Mouse (Mus musculus): Measurements from ENCODE around the gene Pde4b. TPM values are rescaled to one million over a fixed set of nuclear protein-coding genes. Genes with fewer than 3 reads are reported as not detected.

Gene Pde4b
- total and polyA plus RNA-seq, 2 experiments from 2014 or later: 49.7 to 76.2 TPM

- Histone ChIP-seq H3K4me2 (ENCODE audit: low read depth) (no peak overlapping the region), H3K4me3 (ENCODE audit: low read depth, low read length) (no peak overlapping the region), H3K9me3 (ENCODE audit: low read length) (no peaks in the 10 kb centered on the region), H3K27me3 (ENCODE audit: insufficient read depth, low read length) (no peaks in the 10 kb centered on the region), H3K4me1 (ENCODE audit: insufficient read depth) (no peaks in the 10 kb centered on the region; the same call in 1 of the 2 replicates), H3K27ac (ENCODE audit: low read depth, low read length) (no peak overlapping the region), H3K9ac (no peak overlapping the region), H3K36me3 (ENCODE audit: insufficient read depth) (no peaks in the 10 kb centered on the region)
- 0 out of 2 replicates have a peak, but pooled peaks have one; percentile 8 for ATAC-seq
- no peak for TF ChIP-seq CTCF (IDR thresholded peaks at IDR 0.05; ENCODE audit: low read depth)
- DNase-seq: peak; percentile 24
Measured at GRCm38 (mm10) chr4:102310630-102311029, 223.3 kb downstream of the Pde4b start.

GRCm38 (mm10) chr4:102316011-102316410 lies 228.7 kb downstream of the Pde4b start:
- DNase-seq (no peak), ATAC-seq (no peak)
- no peak overlapping the region for H3K9ac ChIP-seq
- 70% methylated on average over 2 of the region's 2 CpGs for WGBS
- no peaks in the 10 kb centered on the region for H3K9me3 ChIP-seq (ENCODE audit: low read length)
- no peak for TF ChIP-seq CTCF (IDR thresholded peaks at IDR 0.05; ENCODE audit: low read depth)
- no peak overlapping the region for H3K27ac ChIP-seq (ENCODE audit: low read depth, low read length)
- H3K4me3 ChIP-seq (ENCODE audit: low read depth, low read length): no peak overlapping the region
- no peak overlapping the region for H3K4me2 ChIP-seq (ENCODE audit: low read depth)
- H3K4me1 ChIP-seq (ENCODE audit: insufficient read depth): no peaks in the 10 kb centered on the region; the same call in 1 of the 2 replicates
- H3K27me3 ChIP-seq (ENCODE audit: insufficient read depth, low read length): no peaks in the 10 kb centered on the region
- H3K36me3 ChIP-seq (ENCODE audit: insufficient read depth): no peaks in the 10 kb centered on the region

DNA sequence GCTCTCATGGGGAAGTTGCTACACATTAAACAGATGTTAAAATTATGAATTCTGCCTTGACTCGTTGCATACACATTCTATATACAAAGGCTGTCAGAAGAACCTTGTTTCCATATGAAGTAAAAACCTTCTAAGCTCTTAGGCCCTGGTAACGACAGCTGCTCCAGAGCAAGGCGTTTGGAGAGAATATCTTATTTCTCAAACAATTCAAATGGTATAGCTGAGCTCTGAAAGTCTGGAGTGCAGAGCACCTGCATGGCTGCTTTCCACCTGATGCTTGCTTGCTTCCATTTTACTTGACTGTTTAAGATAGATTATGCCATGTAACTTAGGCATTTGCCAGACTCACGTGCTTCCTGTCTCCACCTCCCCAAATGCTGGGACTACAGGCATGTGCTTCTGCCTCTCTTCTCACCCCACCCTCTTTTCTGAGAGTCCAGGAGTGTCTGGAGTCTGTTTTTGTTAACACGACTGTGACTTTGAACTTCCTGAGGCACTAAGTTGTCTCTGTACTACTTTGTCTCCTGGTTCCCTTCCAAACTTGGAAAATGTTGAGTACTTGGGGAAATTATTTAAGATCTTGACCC lies 229.4 kb downstream of the Pde4b start:
- ATAC-seq (no peak), DNase-seq (no peak)
- Histone ChIP-seq H3K27ac (ENCODE audit: low read depth, low read length) (no peak overlapping the region), H3K4me3 (ENCODE audit: low read depth, low read length) (no peak overlapping the region), H3K9ac (no peak overlapping the region), H3K4me2 (ENCODE audit: low read depth) (no peak overlapping the region), H3K27me3 (ENCODE audit: insufficient read depth, low read length) (no peaks in the 10 kb centered on the region), H3K4me1 (ENCODE audit: insufficient read depth) (no peaks in the 10 kb centered on the region; the same call in 1 of the 2 replicates), H3K36me3 (ENCODE audit: insufficient read depth) (no peaks in the 10 kb centered on the region), H3K9me3 (ENCODE audit: low read length) (no peaks in the 10 kb centered on the region)
- WGBS: 68% methylated on average over 5 of the region's 5 CpGs
- TF ChIP-seq CTCF (IDR thresholded peaks at IDR 0.05; ENCODE audit: low read depth): no peak

- DNase-seq: no peak
- H3K4me2 ChIP-seq (ENCODE audit: low read depth): no peak overlapping the region
- H3K4me1 ChIP-seq (ENCODE audit: insufficient read depth): no peaks in the 10 kb centered on the region
- no peak overlapping the region for H3K4me3 ChIP-seq (ENCODE audit: low read depth, low read length)
- 83% methylated on average over 6 of the region's 6 CpGs for WGBS
- no peaks in the 10 kb centered on the region for H3K27me3 ChIP-seq (ENCODE audit: insufficient read depth, low read length)
- no peak for ATAC-seq
- no peak overlapping the region for H3K9ac ChIP-seq
- no peak for TF ChIP-seq CTCF (IDR thresholded peaks at IDR 0.05; ENCODE audit: low read depth)
- H3K27ac ChIP-seq (ENCODE audit: low read depth, low read length): no peak overlapping the region
- H3K9me3 ChIP-seq (ENCODE audit: low read length): no peaks in the 10 kb centered on the region
- no peaks in the 10 kb centered on the region for H3K36me3 ChIP-seq (ENCODE audit: insufficient read depth)
Measured at GRCm38 (mm10) chr4:102318596-102318995, 231.3 kb downstream of the Pde4b start.

DNA sequence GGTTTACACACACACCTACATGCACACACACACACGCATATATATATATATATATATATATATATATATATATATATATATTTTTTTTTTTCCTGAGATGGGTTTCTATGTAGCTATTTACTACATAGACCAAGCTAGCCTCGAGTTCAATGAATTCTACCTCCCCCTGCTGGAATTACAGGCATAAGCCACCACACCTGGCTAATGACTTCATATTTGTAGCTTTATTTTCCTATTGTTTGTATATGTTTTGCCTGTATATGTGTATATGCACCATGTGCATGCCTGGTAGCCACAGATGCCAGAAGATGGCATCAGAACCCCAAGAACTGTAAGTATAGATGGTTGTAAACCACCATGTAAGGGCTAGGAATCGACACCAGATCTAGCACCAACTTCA lies 234.0 kb downstream of the Pde4b start:
- H3K4me2 ChIP-seq (ENCODE audit: low read depth): no peak overlapping the region
- no peaks in the 10 kb centered on the region for H3K36me3 ChIP-seq (ENCODE audit: insufficient read depth)
- WGBS: 79% methylated on average over 3 of the region's 3 CpGs
- H3K4me3 ChIP-seq (ENCODE audit: low read depth, low read length): no peak overlapping the region
- no peak overlapping the region for H3K9ac ChIP-seq
- H3K27ac ChIP-seq (ENCODE audit: low read depth, low read length): no peak overlapping the region
- H3K4me1 ChIP-seq (ENCODE audit: insufficient read depth): no peaks in the 10 kb centered on the region
- DNase-seq (no peak), ATAC-seq (no peak)
- H3K27me3 ChIP-seq (ENCODE audit: insufficient read depth, low read length): no peaks in the 10 kb centered on the region
- H3K9me3 ChIP-seq (ENCODE audit: low read length): no peaks in the 10 kb centered on the region
- TF ChIP-seq CTCF (IDR thresholded peaks at IDR 0.05; ENCODE audit: low read depth): 0 out of 2 replicates have a peak, but pooled peaks have one; percentile 19

- Histone ChIP-seq H3K4me3 (ENCODE audit: low read depth, low read length) (no peak overlapping the region), H3K9me3 (ENCODE audit: low read length) (no peaks in the 10 kb centered on the region), H3K27ac (ENCODE audit: low read depth, low read length) (no peak overlapping the region), H3K27me3 (ENCODE audit: insufficient read depth, low read length) (no peaks in the 10 kb centered on the region), H3K9ac (no peak overlapping the region), H3K36me3 (ENCODE audit: insufficient read depth) (no peaks in the 10 kb centered on the region), H3K4me1 (ENCODE audit: insufficient read depth) (no peaks in the 10 kb centered on the region), H3K4me2 (ENCODE audit: low read depth) (no peak overlapping the region)
- no peak for DNase-seq
- ATAC-seq: no peak
- no peak for TF ChIP-seq CTCF (IDR thresholded peaks at IDR 0.05; ENCODE audit: low read depth)
- 97% methylated on average over 2 of the region's 2 CpGs for WGBS
Measured at GRCm38 (mm10) chr4:102332386-102332785, 245.0 kb downstream of the Pde4b start.

DNA sequence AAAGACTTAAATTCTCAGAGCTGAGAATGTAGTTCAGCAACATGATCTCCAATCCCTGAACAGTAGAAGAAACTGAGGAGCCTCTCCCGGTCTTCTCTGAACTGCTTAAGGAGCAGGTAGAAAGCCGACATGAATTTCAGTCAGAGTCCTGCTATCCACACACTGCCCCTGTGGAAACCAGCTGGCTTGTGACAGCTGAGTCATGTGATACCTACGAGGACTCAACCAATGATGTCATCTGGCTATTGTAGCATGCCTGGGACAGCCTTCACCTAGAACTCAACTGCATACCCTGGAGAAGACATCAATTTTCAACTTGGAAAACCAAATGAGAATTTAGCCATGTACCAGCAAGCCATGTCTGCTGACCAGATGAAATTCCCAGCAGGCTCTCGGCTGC lies 245.5 kb downstream of the Pde4b start:
- H3K27ac ChIP-seq (ENCODE audit: low read depth, low read length): no peak overlapping the region
- H3K27me3 ChIP-seq (ENCODE audit: insufficient read depth, low read length): no peaks in the 10 kb centered on the region
- no peaks in the 10 kb centered on the region for H3K36me3 ChIP-seq (ENCODE audit: insufficient read depth)
- TF ChIP-seq CTCF (IDR thresholded peaks at IDR 0.05; ENCODE audit: low read depth): no peak
- no peak overlapping the region for H3K4me2 ChIP-seq (ENCODE audit: low read depth)
- 89% methylated on average over 4 of the region's 4 CpGs for WGBS
- no peak overlapping the region for H3K4me3 ChIP-seq (ENCODE audit: low read depth, low read length)
- DNase-seq (no peak), ATAC-seq (no peak)
- no peaks in the 10 kb centered on the region for H3K9me3 ChIP-seq (ENCODE audit: low read length)
- H3K4me1 ChIP-seq (ENCODE audit: insufficient read depth): no peaks in the 10 kb centered on the region
- no peak overlapping the region for H3K9ac ChIP-seq
